Comparison of ENCODE assay signal across 20 mouse cellular contexts in the genomic region with DNA sequence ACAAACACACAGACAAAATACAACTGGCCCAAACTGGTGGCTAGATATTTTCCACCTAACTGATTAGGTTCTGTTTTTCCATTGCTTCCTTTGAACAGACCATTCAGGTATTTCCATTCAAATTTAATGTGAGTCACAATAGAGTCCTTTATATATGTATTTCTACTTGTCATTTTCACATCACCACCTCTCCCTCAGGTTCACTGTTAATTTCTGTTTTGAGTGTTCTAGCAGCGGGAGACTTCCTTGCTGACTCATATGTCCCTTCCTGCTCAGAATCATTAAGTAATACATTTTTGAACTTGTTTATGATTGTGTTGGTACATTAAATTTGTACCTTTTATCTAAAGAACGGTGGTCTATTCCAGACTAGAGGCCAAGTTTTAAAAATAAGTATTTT.
"Had no signal": no experiment of that assay in that cellular context is flagged by ENCODE, and none has a peak within 500 bp of the region (broad histone marks: within the 10 kb centered on the region; RNA-seq: fewer than 3 reads in every experiment).

No protein-coding gene starts in this region.

- H3K27me3 ChIP-seq: lung, embryonic 15.5 days; megakaryocyte, embryonic 14.5 days; midbrain, embryonic 13.5 days; neural tube, embryonic 13.5 days; neural tube, embryonic 15.5 days; stomach, embryonic 15.5 days had no signal

- H3K4me2 ChIP-seq: lung, embryonic 15.5 days; midbrain, embryonic 11.5 days; midbrain, embryonic 13.5 days; neural tube, embryonic 13.5 days; neural tube, embryonic 15.5 days; stomach, embryonic 15.5 days had no signal

- H3K4me3 ChIP-seq: lung, embryonic 15.5 days; megakaryocyte, embryonic 14.5 days; midbrain, embryonic 13.5 days; myocyte; neural tube, embryonic 13.5 days; neural tube, embryonic 15.5 days; stomach, embryonic 15.5 days had no signal

- DNase-seq: liver, postnatal 0 days; lung, adult 2 months; lung, postnatal 14 days; lung, postnatal 36 days; right cerebral cortex, postnatal 14 days; thymus, adult 2 months; thymus, postnatal 25 days; thymus, postnatal 4 days had no signal

- H3K9ac ChIP-seq: liver, postnatal 0 days; lung, embryonic 15.5 days; midbrain, embryonic 13.5 days; neural tube, embryonic 13.5 days; neural tube, embryonic 15.5 days; stomach, embryonic 15.5 days had no signal

- H3K36me3 ChIP-seq: lung, embryonic 15.5 days; midbrain, embryonic 13.5 days; neural tube, embryonic 13.5 days; neural tube, embryonic 15.5 days; stomach, embryonic 15.5 days had no signal

- H3K9me3 ChIP-seq: lung, embryonic 15.5 days; megakaryocyte, embryonic 14.5 days; midbrain, embryonic 13.5 days; neural tube, embryonic 13.5 days; neural tube, embryonic 15.5 days; stomach, embryonic 15.5 days had no signal

- H3K4me1 ChIP-seq: lung, embryonic 15.5 days; megakaryocyte, embryonic 14.5 days; midbrain, embryonic 13.5 days; neural tube, embryonic 13.5 days; neural tube, embryonic 15.5 days; stomach, embryonic 15.5 days had no signal

- ATAC-seq: liver, postnatal 0 days; lung, postnatal 0 days; midbrain, embryonic 13.5 days; midbrain, embryonic 16.5 days had no signal

- H3K27ac ChIP-seq: lung, embryonic 15.5 days; macrophage; midbrain, embryonic 13.5 days; neural tube, embryonic 13.5 days; neural tube, embryonic 15.5 days; stomach, embryonic 15.5 days; stomach, postnatal 0 days had no signal
